Mouse (Mus musculus) thymus, postnatal 14 days (tissue): ENCODE measurements around the gene Gm10230.
"Not testable (repeated sequence)": the region's sequence is repeated elsewhere in the genome, so short reads cannot be mapped to it uniquely, and the experiment has no call there.

Experiments
- DNase-seq: peaks from one replicate; pipeline ENCODE4 v3.0.0; 2021

Gm10230 gene

GRCm38 (mm10) chrX:27494782-27495181 is at the start of gene Gm10230:
Gene Gm10230 (minus strand): TSS chrX:27494882.
- DNase-seq, result not testable (repeated sequence)
